Mouse (Mus musculus) bone marrow, adult 2 months (tissue): ENCODE measurements at regions not wholly inside any gene's neighbourhood (a gene's known extent, or its start where the extent isn't known, plus 50 kb on each side); places are given as distances from the start of the nearest gene placed in this dataset.

Source experiments
- H3K27ac ChIP-seq: fragments of 200-500 bp; 2 replicates; pipeline ENCODE4 v1.5.1; 2012; ENCODE audit warnings: low read depth, mild to moderate bottlenecking, control low read depth, inconsistent platforms, low read length; ENCODE audit not compliant: control insufficient read depth, poor library complexity, insufficient read depth
- H3K4me1 ChIP-seq: fragments of 200-500 bp; 2 replicates; pipeline ENCODE4 v1.6.1; 2011; ENCODE audit warnings: low read length; ENCODE audit not compliant: control insufficient read depth, insufficient read depth
- H3K4me3 ChIP-seq: fragments of 200-500 bp; replicated peaks from 2 replicates; pipeline ENCODE3; 2011; ENCODE audit warnings: mild to moderate bottlenecking, low read depth, low read length, control low read depth; ENCODE audit not compliant: control insufficient read depth
- CTCF ChIP-seq: fragments of 200-500 bp; IDR thresholded peaks from 2 replicates; pipeline ENCODE4 v1.5.1; 2011; ENCODE audit warnings: low read length, control low read depth; ENCODE audit not compliant: control insufficient read depth, insufficient read depth
- POLR2A ChIP-seq: fragments of 200-500 bp; IDR thresholded peaks from 2 replicates; pipeline ENCODE4 v1.6.1; 2011; ENCODE audit warnings: low read depth, mild to moderate bottlenecking, control low read depth, low read length, borderline replicate concordance; ENCODE audit not compliant: control insufficient read depth
- WGBS: fragments of 180-500 bp; shearing (Covaris S2); methylation state at CpG from one replicate; pipeline ENCODE4 v1.1.7; 2018; 5-methylcytosine and 5-hydroxymethylcytosine counted together

GRCm38 (mm10) chr8:107860251-107860650, 82.2 kb upstream of the Zfhx3 start:
- H3K27ac ChIP-seq, result no peak overlapping the region
- no peak overlapping the region for H3K4me3 ChIP-seq
- TF ChIP-seq POLR2A (no peak), CTCF (no peak)
- 81% methylated on average over 4 of the region's 4 CpGs for WGBS
- H3K4me1 ChIP-seq, result no peaks in the 10 kb centered on the region

DNA sequence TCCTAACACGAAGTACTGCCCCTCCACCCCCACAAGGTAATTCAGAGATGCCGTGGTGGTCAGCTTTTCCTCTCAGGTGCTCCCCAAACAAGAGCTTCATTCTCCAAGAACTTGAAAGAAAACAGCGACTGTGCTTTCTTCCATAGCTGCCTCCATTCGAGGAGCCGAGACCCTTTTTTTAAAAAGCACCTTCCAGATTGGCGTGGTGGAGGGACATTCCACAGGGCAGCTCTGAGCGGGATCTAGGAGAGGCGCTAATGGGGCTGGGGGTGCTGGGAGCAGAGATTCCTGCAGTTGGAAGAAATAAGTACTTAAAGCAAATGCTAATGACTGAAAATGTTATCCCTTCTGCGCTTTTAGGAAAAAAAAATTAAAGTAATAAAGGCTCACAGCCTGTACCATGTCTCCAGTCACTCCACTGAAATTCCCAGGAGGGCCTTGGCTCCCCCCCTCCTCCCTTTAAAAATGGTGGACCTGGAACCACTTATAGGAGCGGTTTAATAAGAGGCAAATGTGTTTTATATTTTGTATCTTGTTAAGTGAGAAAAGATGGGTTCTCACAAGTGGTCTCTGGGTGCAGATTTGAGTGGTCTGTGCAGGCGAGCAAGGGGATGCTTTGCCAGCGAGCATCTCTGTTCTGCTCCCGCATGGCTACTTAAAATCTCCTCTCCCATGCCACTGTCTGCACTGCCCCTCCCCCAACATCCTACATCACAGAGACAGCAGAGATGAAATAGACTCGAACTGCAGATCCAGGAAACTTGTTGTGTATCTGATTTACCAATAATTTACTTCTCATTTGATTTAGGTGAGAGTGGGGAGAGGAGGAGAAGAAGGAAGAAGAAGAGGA, 77.4 kb upstream of the Zfhx3 start:
- TF ChIP-seq CTCF (no peak), POLR2A (no peak)
- 74% methylated on average over 14 of the region's 14 CpGs for WGBS
- no peak overlapping the region for H3K27ac ChIP-seq
- no peaks in the 10 kb centered on the region for H3K4me1 ChIP-seq
- no peak overlapping the region for H3K4me3 ChIP-seq

DNA sequence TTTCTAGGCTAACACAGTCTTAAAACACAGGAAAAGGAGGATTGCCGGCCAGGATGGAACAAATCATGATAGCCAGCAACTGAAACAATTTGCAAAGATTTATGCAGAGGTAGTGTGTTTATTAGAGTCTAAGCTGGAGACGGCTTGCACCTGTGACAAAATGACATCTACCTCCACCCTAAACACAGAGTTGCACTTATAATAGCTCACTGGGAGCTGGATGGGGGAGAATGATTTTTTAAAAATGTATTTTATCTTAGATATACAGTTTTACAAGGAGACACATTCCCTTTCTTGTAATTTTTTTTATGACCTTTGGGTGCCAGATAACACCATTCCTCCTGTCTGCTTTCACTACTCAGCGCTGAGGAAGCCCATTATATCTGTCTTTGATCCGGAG, 76.7 kb upstream of the Zfhx3 start:
- 69% methylated on average over 4 of the region's 4 CpGs for WGBS
- H3K4me3 ChIP-seq, result no peak overlapping the region
- no peak overlapping the region for H3K27ac ChIP-seq
- no peaks in the 10 kb centered on the region for H3K4me1 ChIP-seq
- TF ChIP-seq CTCF (no peak), POLR2A (no peak)

DNA sequence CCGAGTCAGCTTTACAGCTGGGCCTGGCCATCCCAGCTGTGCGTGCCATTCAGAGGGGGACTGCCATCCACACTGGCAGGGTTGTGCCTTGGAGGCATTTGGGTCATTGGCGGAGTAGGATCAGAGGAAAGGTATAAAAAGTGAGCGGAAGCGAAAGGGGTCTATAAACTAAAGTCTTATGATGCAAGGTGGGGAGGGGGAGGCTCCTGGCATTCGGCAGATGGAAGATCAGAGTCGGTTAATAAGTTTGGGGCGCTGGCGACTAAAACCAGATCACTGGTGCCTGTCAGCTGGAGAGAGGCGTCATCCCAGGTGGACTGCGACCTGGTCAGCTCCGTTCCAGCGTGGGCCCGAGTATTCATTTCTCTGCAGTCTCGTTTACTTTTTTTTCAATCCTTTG, 70.7 kb upstream of the Zfhx3 start:
- Histone ChIP-seq H3K4me3 (no peak overlapping the region), H3K4me1 (no peaks in the 10 kb centered on the region), H3K27ac (no peak overlapping the region)
- WGBS, result 73% methylated on average over 15 of the region's 15 CpGs
- TF ChIP-seq POLR2A, result no peak
- no peak for TF ChIP-seq CTCF

GRCm38 (mm10) chr8:107872121-107872520, 70.3 kb upstream of the Zfhx3 start:
- H3K27ac ChIP-seq, result no peak overlapping the region
- 84% methylated on average over 11 of the region's 11 CpGs for WGBS
- no peaks in the 10 kb centered on the region for H3K4me1 ChIP-seq
- TF ChIP-seq CTCF, result no peak
- no peak for TF ChIP-seq POLR2A
- no peak overlapping the region for H3K4me3 ChIP-seq

GRCm38 (mm10) chr8:107876455-107876854, 66.0 kb upstream of the Zfhx3 start:
- TF ChIP-seq POLR2A, result no peak
- TF ChIP-seq CTCF, result no peak
- Histone ChIP-seq H3K27ac (no peak overlapping the region), H3K4me1 (no peaks in the 10 kb centered on the region), H3K4me3 (no peak overlapping the region)
- 72% methylated on average over 2 of the region's 2 CpGs for WGBS

- Histone ChIP-seq H3K4me3 (no peak overlapping the region), H3K27ac (no peak overlapping the region), H3K4me1 (no peaks in the 10 kb centered on the region)
- WGBS, result 13% methylated on average over 7 of the region's 7 CpGs
- TF ChIP-seq POLR2A (no peak), CTCF (peak; percentile 43)
Observed at GRCm38 (mm10) chr8:107881851-107882250, 60.6 kb upstream of the Zfhx3 start.

GRCm38 (mm10) chr8:107885547-107885946, 56.9 kb upstream of the Zfhx3 start:
- no peaks in the 10 kb centered on the region for H3K4me1 ChIP-seq
- WGBS, result 73% methylated on average over 7 of the region's 7 CpGs
- no peak overlapping the region for H3K4me3 ChIP-seq
- H3K27ac ChIP-seq, result no peak overlapping the region
- TF ChIP-seq POLR2A, result no peak
- no peak for TF ChIP-seq CTCF

DNA sequence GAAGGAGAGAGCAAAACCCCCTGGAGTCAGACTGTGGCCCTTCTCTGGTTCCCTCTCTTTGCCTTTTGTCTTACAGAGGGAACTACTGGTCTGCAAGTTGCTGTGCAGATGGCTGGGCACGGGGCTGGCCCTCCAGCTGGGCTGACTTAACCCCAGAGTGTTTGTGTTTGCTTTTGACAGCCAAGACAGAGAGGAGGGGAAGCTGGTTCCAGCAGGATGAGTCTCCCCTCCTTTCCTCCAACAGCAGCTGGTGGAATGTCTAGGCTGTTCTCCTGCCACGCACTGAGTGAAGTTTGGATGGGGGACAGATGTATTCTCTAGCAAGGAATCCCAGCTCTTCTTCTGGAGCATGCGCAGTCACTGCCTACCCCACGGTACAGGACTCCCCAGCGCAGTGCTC, 56.5 kb upstream of the Zfhx3 start:
- TF ChIP-seq POLR2A (no peak), CTCF (no peak)

More for the DNA sequence above, 56.5 kb upstream of the Zfhx3 start:
- 74% methylated on average over 5 of the region's 5 CpGs for WGBS
- Histone ChIP-seq H3K4me1 (no peaks in the 10 kb centered on the region), H3K4me3 (no peak overlapping the region), H3K27ac (no peak overlapping the region)
